Mouse (Mus musculus) lung, postnatal 0 days (tissue): Measurements from ENCODE around the gene Mllt10.

Experiments
- CTCF ChIP-seq: IDR thresholded peaks from 2 replicates; pipeline ENCODE4 v1.5.1; 2016; ENCODE audit warnings: antibody characterized with exemption, mild to moderate bottlenecking
- EP300 ChIP-seq: IDR thresholded peaks from 2 replicates; pipeline ENCODE4 v1.6.1; 2016; ENCODE audit warnings: antibody characterized with exemption, mild to moderate bottlenecking, control low read depth

DNA sequence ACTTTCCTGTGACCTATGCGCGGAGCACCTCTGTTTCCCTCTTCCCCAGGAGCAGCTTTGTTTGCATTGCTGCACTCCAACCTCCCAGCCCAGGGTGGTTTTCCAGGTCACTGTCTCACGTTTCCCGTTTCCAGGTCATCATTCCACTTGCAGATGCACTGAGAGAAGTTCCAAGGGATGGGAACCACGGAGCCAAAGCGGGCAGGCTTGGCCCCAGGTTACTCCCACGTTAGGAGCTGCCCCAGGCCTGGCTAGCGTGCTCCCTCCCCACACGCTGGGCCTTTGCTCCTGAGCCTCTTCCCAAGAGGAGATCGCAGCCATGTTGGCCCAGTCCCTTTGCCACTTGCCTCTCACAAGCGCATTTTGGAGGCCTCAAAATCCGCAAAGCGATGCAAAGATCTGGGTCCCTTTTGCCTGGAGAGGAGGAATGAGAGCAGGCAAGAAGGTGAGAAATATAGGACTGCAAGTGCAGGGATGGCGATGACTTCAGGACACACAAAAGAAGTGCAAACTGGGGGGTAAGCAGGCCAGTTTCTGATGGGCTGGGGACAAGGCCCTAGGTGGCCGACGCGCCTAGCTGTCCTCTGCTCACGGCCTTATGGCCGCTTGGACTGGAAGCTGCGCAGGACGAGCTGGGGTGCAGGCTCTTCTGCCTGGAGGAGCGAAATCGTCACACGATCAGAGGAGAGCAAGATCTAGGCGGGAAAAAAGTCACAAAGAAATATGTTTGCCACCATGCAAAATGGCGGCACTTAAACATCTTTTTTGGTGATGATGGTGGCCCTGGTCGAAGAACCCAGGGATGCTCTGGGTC is 14.5 kb upstream of the Mllt10 start:
- TF ChIP-seq CTCF (no peak), EP300 (no peak)
